Mouse (Mus musculus) heart, adult 8-10 months (tissue): Measurements from ENCODE around the gene Msl1. TPM values are rescaled to one million over a fixed set of nuclear protein-coding genes. Genes with fewer than 3 reads are reported as not detected.
A peak's percentile ranks its signal among the peaks of the same experiment; 100 is the strongest.

Experiments used
- DNase-seq: peaks from one replicate; pipeline ENCODE4 v3.0.0; 2022; ENCODE audit warnings: low spot score
- total RNA-seq, 4 experiments: library from RNA; stranded (reverse); gene quantifications; 2 replicates each; pipeline ENCODE4 v1.2.4; 2022

The Msl1 gene
- total RNA-seq, 4 experiments from 2014 or later, result 72.1 to 84.3 (median 78.7) TPM

- DNase-seq, result no peak
These were observed 31.2 kb upstream of the Msl1 start for GRCm38 (mm10) chr11:98764091-98764490.

- no peak for DNase-seq
These were observed 30.6 kb upstream of the Msl1 start for GRCm38 (mm10) chr11:98764746-98765145.

GRCm38 (mm10) chr11:98765421-98766309, 29.7 kb upstream of the Msl1 start:
- peak; percentile 72 for DNase-seq

GRCm38 (mm10) chr11:98766346-98766745, 29.0 kb upstream of the Msl1 start:
- DNase-seq, result peak; percentile 11

- DNase-seq, result peak; percentile 6
These were observed 28.5 kb upstream of the Msl1 start for GRCm38 (mm10) chr11:98766816-98767215.

- peak; percentile 30 for DNase-seq
These were observed 28.0 kb upstream of the Msl1 start for GRCm38 (mm10) chr11:98767276-98767675.

- no peak for DNase-seq
These were observed 27.6 kb upstream of the Msl1 start for GRCm38 (mm10) chr11:98767713-98768112.

GRCm38 (mm10) chr11:98768127-98769006, 26.9 kb upstream of the Msl1 start:
- DNase-seq, result peak; percentile 66

GRCm38 (mm10) chr11:98769007-98769954, 26.0 kb upstream of the Msl1 start:
- DNase-seq, result peak; percentile 13

- peak; percentile 33 for DNase-seq
These were observed 25.0 kb upstream of the Msl1 start for GRCm38 (mm10) chr11:98770096-98770975.

- DNase-seq, result peak; percentile 21
These were observed 24.2 kb upstream of the Msl1 start for GRCm38 (mm10) chr11:98771131-98771530.

GRCm38 (mm10) chr11:98771844-98772525, 23.3 kb upstream of the Msl1 start:
- peak; percentile 41 for DNase-seq

GRCm38 (mm10) chr11:98772667-98773171, 22.6 kb upstream of the Msl1 start:
- peak; percentile 89 for DNase-seq

- peak; percentile 100 for DNase-seq
These were observed 21.6 kb upstream of the Msl1 start for GRCm38 (mm10) chr11:98773635-98774295.

GRCm38 (mm10) chr11:98774582-98775347, 20.6 kb upstream of the Msl1 start, which contains the start of gene Nr1d1:
TSS of gene Nr1d1 (minus strand) at chr11:98775333.
- DNase-seq, result no peak

- DNase-seq, result peak; percentile 100
These were observed 19.8 kb upstream of the Msl1 start for GRCm38 (mm10) chr11:98775348-98776051.

- DNase-seq, result no peak
These were observed 19.1 kb upstream of the Msl1 start for GRCm38 (mm10) chr11:98776052-98776764.
